Mouse (Mus musculus) cerebellum, adult 11 months (tissue): Measurements from ENCODE around the gene Tbc1d16.

Source experiments
- DNase-seq: peaks from one replicate; pipeline ENCODE4 v3.0.0; 2022

Tbc1d16 gene

GRCm38 (mm10) chr11:119134586-119134985 is 93.7 kb downstream of the Tbc1d16 start:
- DNase-seq: no peak

GRCm38 (mm10) chr11:119133437-119134221 is 94.7 kb downstream of the Tbc1d16 start:
- DNase-seq: peak; percentile 89

- no peak for DNase-seq
Observed at GRCm38 (mm10) chr11:119132198-119133035, 95.9 kb downstream of the Tbc1d16 start.

GRCm38 (mm10) chr11:119130081-119130765 is 98.1 kb downstream of the Tbc1d16 start:
- DNase-seq: no peak

- DNase-seq: no peak
Observed at GRCm38 (mm10) chr11:119129281-119130058, 98.8 kb downstream of the Tbc1d16 start.

- no peak for DNase-seq
Observed at GRCm38 (mm10) chr11:119128668-119129280, 99.5 kb downstream of the Tbc1d16 start.

GRCm38 (mm10) chr11:119127686-119128473 is 100.4 kb downstream of the Tbc1d16 start:
- DNase-seq: no peak

- DNase-seq: no peak
Observed at GRCm38 (mm10) chr11:119127147-119127546, 101.2 kb downstream of the Tbc1d16 start.

GRCm38 (mm10) chr11:119125929-119126861 is 102.1 kb downstream of the Tbc1d16 start:
- no peak for DNase-seq

- no peak for DNase-seq
Observed at GRCm38 (mm10) chr11:119124536-119124935, 103.8 kb downstream of the Tbc1d16 start.

GRCm38 (mm10) chr11:119123522-119124319 is 104.6 kb downstream of the Tbc1d16 start:
- DNase-seq: no peak

- DNase-seq: no peak
Observed at GRCm38 (mm10) chr11:119122396-119122795, 105.9 kb downstream of the Tbc1d16 start.

- DNase-seq: no peak
Observed at GRCm38 (mm10) chr11:119118905-119119304, 109.4 kb downstream of the Tbc1d16 start.

GRCm38 (mm10) chr11:119117945-119118344 is 110.4 kb downstream of the Tbc1d16 start:
- no peak for DNase-seq

- no peak for DNase-seq
Observed at GRCm38 (mm10) chr11:119116992-119117391, 111.3 kb downstream of the Tbc1d16 start.

GRCm38 (mm10) chr11:119112721-119113120 is 115.6 kb downstream of the Tbc1d16 start:
- no peak for DNase-seq

GRCm38 (mm10) chr11:119111345-119111744 is 117.0 kb downstream of the Tbc1d16 start:
- no peak for DNase-seq

- no peak for DNase-seq
Observed at GRCm38 (mm10) chr11:119109415-119110071, 118.8 kb downstream of the Tbc1d16 start.
